Mouse (Mus musculus): ENCODE data around the gene Gpr107.

GRCm38 (mm10) chr2:31161620-31162019, 9.5 kb downstream of the Gpr107 start:
- TF ChIP-seq CTCF (IDR thresholded peaks at IDR 0.05; ENCODE audit: low read depth) (no peak), EP300 (IDR thresholded peaks at IDR 0.05; ENCODE audit: low read depth) (no peak)

Measured in liver, postnatal 0 days (tissue).